Mouse (Mus musculus): ENCODE results near the gene Twsg1. TPM values are rescaled to one million over a fixed set of nuclear protein-coding genes. Genes with fewer than 3 reads are reported as not detected.
A peak's percentile ranks its signal among the peaks of the same experiment; 100 is the strongest.
"Not testable (repeated sequence)": the region's sequence is repeated elsewhere in the genome, so short reads cannot be mapped to it uniquely, and the experiment has no call there.

The Twsg1 gene
- polyA plus RNA-seq (2016; fragmentation: Nextera tagmentation; extraction: Ambion mirVana), result 100 and 108 TPM in 2 replicates

DNA sequence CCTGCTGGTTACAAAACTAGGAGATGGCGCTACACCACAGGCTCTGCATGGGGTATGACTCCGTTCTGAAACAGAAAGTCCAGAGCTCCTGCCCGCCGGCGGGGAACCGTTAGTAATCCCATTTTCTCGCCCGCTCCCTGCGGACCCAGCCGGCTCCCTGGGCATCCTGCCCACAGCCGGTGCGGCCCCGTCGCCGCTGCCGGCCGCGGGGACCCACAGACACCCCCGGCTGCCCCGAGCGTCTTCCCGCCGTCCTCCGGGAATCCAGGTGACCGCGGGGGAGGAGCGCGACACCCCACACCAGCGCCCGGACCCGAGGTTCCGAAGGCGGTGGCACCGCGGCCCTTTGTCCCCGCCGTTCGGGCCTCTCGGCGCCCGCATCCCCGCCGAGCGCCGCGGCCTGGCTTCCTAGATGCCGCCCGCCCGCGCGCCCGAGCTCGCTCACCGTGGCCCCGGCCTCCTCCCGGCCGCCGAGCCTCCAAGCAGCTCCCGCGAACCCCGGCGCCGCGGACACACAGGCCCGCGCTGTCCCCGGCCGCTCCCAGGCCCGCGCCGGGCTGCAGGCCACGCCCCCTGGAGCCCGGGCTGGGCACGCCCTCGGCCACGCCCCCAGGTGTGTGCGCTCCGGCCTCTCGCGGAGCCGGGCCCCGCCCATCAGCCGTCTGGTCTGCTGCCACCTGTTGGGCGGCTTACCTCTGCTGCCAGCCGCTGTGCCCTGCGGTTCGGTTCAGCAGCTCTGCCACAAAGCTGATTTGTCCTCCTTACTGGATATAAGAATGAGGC lies at the start of gene Twsg1:
Twsg1 (minus strand) TSS at position 605 of the 783 bp plus-strand sequence.
- under 1% methylated on average over 82 of the region's 87 CpGs for WGBS
- ATAC-seq (ENCODE audit: low FRiP score), result peak; percentile 96

DNA sequence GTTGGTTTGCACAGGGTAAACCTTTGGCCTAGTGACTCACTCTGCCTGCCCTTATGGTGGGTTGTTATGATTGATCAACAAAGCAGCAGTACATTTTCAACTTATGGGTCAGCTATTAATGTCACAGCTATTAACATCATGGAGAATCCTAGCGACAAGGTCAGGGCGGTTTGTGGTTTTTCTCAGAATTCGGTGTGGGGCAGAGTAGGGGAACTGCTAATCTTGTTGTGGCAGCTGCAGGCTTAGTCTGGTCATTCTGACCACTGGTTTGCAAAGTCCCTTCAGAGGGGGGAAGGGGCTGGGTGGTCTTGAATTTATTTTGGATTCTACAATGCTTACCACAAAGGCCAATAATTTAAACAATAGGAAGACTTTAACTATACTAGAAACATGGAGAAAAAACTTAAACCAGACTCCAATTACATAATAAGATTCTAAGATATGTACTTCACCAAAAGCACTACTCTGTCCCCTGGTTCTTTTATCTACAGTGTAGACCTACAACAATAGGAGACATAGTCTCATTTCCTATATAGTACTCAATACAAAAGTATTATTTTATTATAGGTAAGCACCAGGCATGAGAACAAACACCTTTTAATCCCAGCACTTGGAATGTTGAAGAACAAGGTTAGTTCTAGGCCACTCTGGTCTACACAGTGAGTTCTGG lies 37.3 kb upstream of the Twsg1 start:
- WGBS, result 93% methylated on average over 3 of the region's 3 CpGs

More for the DNA sequence above, at the start of gene Twsg1:
- Histone ChIP-seq H3K27me3 (no peaks in the 10 kb centered on the region), H3K9me3 (replicated peaks) (no peaks in the 10 kb centered on the region), H3K4me2 (replicated peaks) (peak within 1 kb of the TSS; percentile 62), H3K27ac (peak within 1 kb of the TSS; percentile 87), H3K4me1 (peaks cover 4% of the 10 kb centered on the region), H3K36me3 (peaks cover 26% of the 10 kb centered on the region), H3K9ac (peak within 1 kb of the TSS; percentile 94), H3K4me3 (peak within 1 kb of the TSS; percentile 83)

DNA sequence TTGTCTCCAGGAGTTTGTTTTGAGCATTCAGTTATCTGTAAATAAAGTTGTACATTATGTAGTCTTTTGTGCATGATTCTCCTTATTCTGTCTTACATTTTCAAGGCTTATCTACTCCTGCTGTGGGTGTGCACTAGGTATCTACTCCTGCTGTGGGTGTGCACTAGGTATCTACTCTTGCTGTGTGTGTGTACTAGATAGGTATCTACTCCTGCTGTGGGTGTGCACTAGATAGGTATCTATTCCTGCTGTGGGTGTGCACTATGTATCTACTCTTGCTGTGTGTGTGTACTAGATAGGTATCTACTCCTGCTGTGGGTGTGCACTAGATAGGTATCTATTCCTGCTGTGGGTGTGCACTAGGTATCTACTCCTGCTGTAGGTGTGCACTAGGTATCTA lies 25.7 kb upstream of the Twsg1 start:
- not testable (repeated sequence) for H3K4me3 ChIP-seq; ATAC-seq (ENCODE audit: low FRiP score); H3K4me2 ChIP-seq (replicated peaks); H3K9ac ChIP-seq; H3K27me3 ChIP-seq; H3K9me3 ChIP-seq (replicated peaks); H3K27ac ChIP-seq; H3K4me1 ChIP-seq
- H3K36me3 ChIP-seq, result peaks cover 24% of the 10 kb centered on the region; the same call in 1 of the 2 replicates

More for the DNA sequence above, 37.3 kb upstream of the Twsg1 start:
- no peaks in the 10 kb centered on the region for H3K4me1 ChIP-seq
- no peak overlapping the region for H3K4me2 ChIP-seq (replicated peaks)
- no peak overlapping the region for H3K9ac ChIP-seq
- H3K9me3 ChIP-seq (replicated peaks), result no peaks in the 10 kb centered on the region
- H3K36me3 ChIP-seq, result peaks cover 10% of the 10 kb centered on the region; the same call in 1 of the 2 replicates
- H3K4me3 ChIP-seq, result no peak overlapping the region
- ATAC-seq (ENCODE audit: low FRiP score), result no peak
- H3K27ac ChIP-seq, result no peak overlapping the region
- no peaks in the 10 kb centered on the region for H3K27me3 ChIP-seq

DNA sequence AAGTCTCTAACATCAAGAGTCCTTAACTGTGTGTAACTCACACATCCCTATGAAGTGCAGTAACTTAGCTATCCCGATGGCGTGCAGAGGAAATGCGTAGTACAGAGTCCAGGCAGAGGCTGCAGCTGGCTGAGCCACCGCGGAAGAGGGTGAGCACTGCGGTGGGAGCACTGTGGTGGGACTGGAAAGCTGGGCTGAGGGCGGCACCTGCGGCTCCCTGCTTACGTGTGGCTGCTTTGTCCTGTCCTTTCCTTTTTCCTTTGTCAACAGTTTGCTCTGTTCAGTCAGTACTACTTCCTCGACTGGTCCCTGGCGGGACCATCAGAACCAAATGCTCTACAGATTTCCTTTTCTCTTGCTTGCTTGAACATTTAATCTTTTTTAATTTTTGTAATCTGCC lies 16.7 kb upstream of the Twsg1 start:
- ATAC-seq (ENCODE audit: low FRiP score), result no peak
- H3K27ac ChIP-seq, result no peak overlapping the region
- no peak overlapping the region for H3K4me3 ChIP-seq
- no peak overlapping the region for H3K4me2 ChIP-seq (replicated peaks)
- H3K9me3 ChIP-seq (replicated peaks), result no peaks in the 10 kb centered on the region
- H3K4me1 ChIP-seq, result no peaks in the 10 kb centered on the region
- no peaks in the 10 kb centered on the region for H3K27me3 ChIP-seq
- no peak overlapping the region for H3K9ac ChIP-seq
- 70% methylated on average over 11 of the region's 11 CpGs for WGBS
- H3K36me3 ChIP-seq, result no peaks in the 10 kb centered on the region

- no peak overlapping the region for H3K4me2 ChIP-seq (replicated peaks)
- H3K4me1 ChIP-seq, result no peaks in the 10 kb centered on the region
- no peaks in the 10 kb centered on the region for H3K36me3 ChIP-seq
- H3K27ac ChIP-seq, result no peak overlapping the region
- ATAC-seq (ENCODE audit: low FRiP score), result no peak
- no peak overlapping the region for H3K9ac ChIP-seq
- no peaks in the 10 kb centered on the region for H3K9me3 ChIP-seq (replicated peaks)
- 96% methylated on average over 2 of the region's 2 CpGs for WGBS
- no peak overlapping the region for H3K4me3 ChIP-seq
- no peaks in the 10 kb centered on the region for H3K27me3 ChIP-seq
Measured at GRCm38 (mm10) chr17:65962263-65962662, 11.2 kb upstream of the Twsg1 start.

DNA sequence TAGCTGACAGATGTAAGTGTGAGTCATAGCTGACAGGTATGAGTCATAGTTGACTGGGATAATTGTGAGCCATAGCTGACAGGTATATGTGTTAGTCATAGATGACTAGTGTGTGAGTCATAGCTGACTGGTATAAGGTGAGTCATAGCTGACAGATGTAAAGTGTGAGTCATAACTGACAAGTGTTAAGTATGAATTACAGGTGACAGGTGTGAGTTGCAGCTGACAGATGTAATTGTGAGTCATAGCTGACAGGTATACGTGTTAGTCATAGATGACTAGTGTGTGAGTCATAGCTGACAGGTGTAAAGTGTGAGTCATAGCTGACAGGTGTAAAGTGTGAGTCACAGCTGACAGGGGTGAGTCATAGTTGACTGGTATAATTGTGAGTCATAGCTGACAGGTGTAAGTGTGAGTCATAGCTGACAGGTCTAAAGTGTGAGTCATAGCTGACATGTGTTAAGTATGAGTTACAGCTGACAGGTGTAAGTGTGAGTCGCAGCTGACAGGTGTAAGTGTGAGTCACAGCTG lies 10.6 kb upstream of the Twsg1 start:
- no peak for ATAC-seq (ENCODE audit: low FRiP score)
- Histone ChIP-seq H3K4me3 (no peak overlapping the region), H3K9me3 (replicated peaks) (no peaks in the 10 kb centered on the region), H3K4me2 (replicated peaks) (no peak overlapping the region), H3K4me1 (no peaks in the 10 kb centered on the region), H3K36me3 (no peaks in the 10 kb centered on the region), H3K27me3 (no peaks in the 10 kb centered on the region), H3K9ac (no peak overlapping the region), H3K27ac (no peak overlapping the region)
- whole genome bisulfite sequencing, result 86% methylated on average over 2 of the region's 2 CpGs

GRCm38 (mm10) chr17:65959011-65959410 lies 8.0 kb upstream of the Twsg1 start:
- WGBS, result 79% methylated on average over 3 of the region's 3 CpGs
- Histone ChIP-seq H3K36me3 (no peaks in the 10 kb centered on the region), H3K4me1 (no peaks in the 10 kb centered on the region), H3K9ac (no peak overlapping the region), H3K27ac (no peak overlapping the region), H3K27me3 (no peaks in the 10 kb centered on the region), H3K4me2 (replicated peaks) (no peak overlapping the region), H3K4me3 (no peak overlapping the region), H3K9me3 (replicated peaks) (no peaks in the 10 kb centered on the region)
- no peak for ATAC-seq (ENCODE audit: low FRiP score)

- Histone ChIP-seq H3K4me1 (no peaks in the 10 kb centered on the region), H3K4me2 (replicated peaks) (no peak overlapping the region), H3K36me3 (no peaks in the 10 kb centered on the region), H3K9ac (no peak overlapping the region), H3K27me3 (no peaks in the 10 kb centered on the region), H3K9me3 (replicated peaks) (no peaks in the 10 kb centered on the region), H3K27ac (no peak overlapping the region), H3K4me3 (no peak overlapping the region)
- WGBS, result 90% methylated on average over 1 of the region's 1 CpGs
- ATAC-seq (ENCODE audit: low FRiP score), result no peak
Measured at GRCm38 (mm10) chr17:65958366-65958765, 7.3 kb upstream of the Twsg1 start.

DNA sequence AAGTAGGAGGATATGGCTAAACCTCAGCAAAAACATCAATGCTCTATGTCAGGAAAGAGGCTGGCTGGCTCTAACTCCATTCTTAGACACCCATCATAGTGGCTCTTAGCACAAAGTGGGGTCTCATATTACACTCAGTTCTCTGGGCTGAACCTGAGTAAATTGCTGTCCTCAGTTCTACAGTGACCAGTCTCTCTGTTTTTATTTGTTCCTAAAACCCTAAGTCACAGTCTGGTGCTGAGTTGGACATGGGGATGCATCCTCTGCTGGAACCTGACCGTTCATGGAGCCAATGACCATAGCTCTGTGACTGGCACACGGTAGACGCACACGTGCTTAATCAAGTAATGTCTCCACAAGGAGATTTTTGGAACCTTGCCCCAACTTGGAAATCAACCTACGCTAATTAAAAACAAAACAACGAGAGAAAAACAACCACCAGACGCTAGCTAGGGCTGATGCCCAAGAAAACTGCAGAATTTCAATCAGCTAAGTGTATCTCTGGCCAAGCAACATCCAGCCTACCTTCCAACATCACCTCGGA lies 6.8 kb upstream of the Twsg1 start:
- H3K36me3 ChIP-seq, result no peaks in the 10 kb centered on the region
- H3K9ac ChIP-seq, result no peak overlapping the region
- H3K9me3 ChIP-seq (replicated peaks), result no peaks in the 10 kb centered on the region
- ATAC-seq (ENCODE audit: low FRiP score), result no peak
- WGBS, result 92% methylated on average over 8 of the region's 8 CpGs
- no peaks in the 10 kb centered on the region for H3K4me1 ChIP-seq
- no peaks in the 10 kb centered on the region for H3K27me3 ChIP-seq
- no peak overlapping the region for H3K4me2 ChIP-seq (replicated peaks)
- no peak overlapping the region for H3K27ac ChIP-seq
- H3K4me3 ChIP-seq, result no peak overlapping the region

DNA sequence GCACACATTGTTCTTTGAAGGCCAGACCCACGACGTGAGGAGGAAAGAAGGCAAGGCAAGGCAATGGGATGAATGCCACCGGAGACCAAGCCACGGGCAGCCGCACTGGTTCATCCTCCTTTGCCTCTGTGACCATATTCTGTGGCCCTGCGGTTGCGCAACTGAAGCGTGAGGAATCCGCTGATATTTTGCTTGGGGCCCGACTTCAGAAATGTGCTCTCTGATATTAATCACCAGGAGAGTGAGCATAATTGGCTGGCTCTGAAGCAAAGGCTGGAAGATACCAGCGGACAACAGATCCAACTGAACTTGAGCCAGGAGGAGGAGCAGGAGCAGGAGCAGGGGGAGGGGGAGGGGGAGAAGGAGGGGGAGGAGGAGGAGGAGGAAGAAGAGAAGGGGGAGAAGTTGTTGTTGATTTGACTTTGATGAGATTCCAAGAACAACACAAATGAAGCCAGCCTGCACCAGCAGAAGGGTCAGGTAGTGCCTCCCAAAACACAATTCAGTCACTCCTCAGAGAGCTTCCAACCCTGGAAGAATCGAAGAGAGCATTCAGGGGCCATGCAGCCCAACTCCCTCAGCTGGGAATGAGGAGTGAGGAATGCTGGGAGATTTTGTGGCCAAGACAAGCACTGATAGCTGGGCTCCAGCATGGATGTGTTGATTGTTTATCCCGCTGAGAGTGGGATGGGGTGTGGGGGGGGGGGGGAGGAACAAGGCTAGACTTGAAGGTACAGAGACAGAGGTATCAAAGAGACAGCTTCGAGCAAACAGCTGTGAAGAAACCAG lies 6.2 kb upstream of the Twsg1 start:
- Histone ChIP-seq H3K27ac (no peak overlapping the region), H3K4me2 (replicated peaks) (no peak overlapping the region)
- 81% methylated on average over 14 of the region's 14 CpGs for WGBS

GRCm38 (mm10) chr17:65956140-65956539 lies 5.1 kb upstream of the Twsg1 start:
- ATAC-seq (ENCODE audit: low FRiP score), result no peak
- no peaks in the 10 kb centered on the region for H3K36me3 ChIP-seq
- H3K4me2 ChIP-seq (replicated peaks), result no peak overlapping the region
- 64% methylated on average over 3 of the region's 3 CpGs for WGBS
- no peak overlapping the region for H3K27ac ChIP-seq
- H3K27me3 ChIP-seq, result no peaks in the 10 kb centered on the region
- no peak overlapping the region for H3K4me3 ChIP-seq
- no peak overlapping the region for H3K9ac ChIP-seq
- no peaks in the 10 kb centered on the region for H3K9me3 ChIP-seq (replicated peaks)
- no peaks in the 10 kb centered on the region; the same call in 1 of the 2 replicates for H3K4me1 ChIP-seq

More for the DNA sequence above, 6.2 kb upstream of the Twsg1 start:
- no peak overlapping the region for H3K4me3 ChIP-seq
- ATAC-seq (ENCODE audit: low FRiP score), result no peak
- no peaks in the 10 kb centered on the region for H3K4me1 ChIP-seq
- no peaks in the 10 kb centered on the region for H3K27me3 ChIP-seq
- H3K9ac ChIP-seq, result no peak overlapping the region
- no peaks in the 10 kb centered on the region for H3K9me3 ChIP-seq (replicated peaks)
- H3K36me3 ChIP-seq, result no peaks in the 10 kb centered on the region

- ATAC-seq (ENCODE audit: low FRiP score), result no peak
- WGBS, result 56% methylated on average over 4 of the region's 4 CpGs
- H3K27ac ChIP-seq, result no peak overlapping the region
- peaks cover 4% of the 10 kb centered on the region for H3K4me1 ChIP-seq
- H3K27me3 ChIP-seq, result no peaks in the 10 kb centered on the region
- H3K4me3 ChIP-seq, result no peak overlapping the region
- H3K36me3 ChIP-seq, result no peaks in the 10 kb centered on the region
- no peak overlapping the region for H3K4me2 ChIP-seq (replicated peaks)
- H3K9me3 ChIP-seq (replicated peaks), result no peaks in the 10 kb centered on the region
- H3K9ac ChIP-seq, result no peak overlapping the region
Measured at GRCm38 (mm10) chr17:65953959-65954358, 2.9 kb upstream of the Twsg1 start.
